Mouse (Mus musculus) olfactory bulb, adult 2 months (tissue): ENCODE results near the gene Nkx6-2.

ENCODE experiments used
- CTCF ChIP-seq: fragments of 200-500 bp; IDR thresholded peaks from 2 replicates; pipeline ENCODE4 v1.5.1; 2012; ENCODE audit warnings: low read depth, mild to moderate bottlenecking, low read length, moderate library complexity; ENCODE audit not compliant: insufficient read depth
- POLR2A ChIP-seq: fragments of 200-500 bp; IDR thresholded peaks from 2 replicates; pipeline ENCODE4 v1.6.1; 2012; ENCODE audit warnings: mild to moderate bottlenecking, low read depth, low read length, moderate library complexity; ENCODE audit not compliant: insufficient read depth

DNA sequence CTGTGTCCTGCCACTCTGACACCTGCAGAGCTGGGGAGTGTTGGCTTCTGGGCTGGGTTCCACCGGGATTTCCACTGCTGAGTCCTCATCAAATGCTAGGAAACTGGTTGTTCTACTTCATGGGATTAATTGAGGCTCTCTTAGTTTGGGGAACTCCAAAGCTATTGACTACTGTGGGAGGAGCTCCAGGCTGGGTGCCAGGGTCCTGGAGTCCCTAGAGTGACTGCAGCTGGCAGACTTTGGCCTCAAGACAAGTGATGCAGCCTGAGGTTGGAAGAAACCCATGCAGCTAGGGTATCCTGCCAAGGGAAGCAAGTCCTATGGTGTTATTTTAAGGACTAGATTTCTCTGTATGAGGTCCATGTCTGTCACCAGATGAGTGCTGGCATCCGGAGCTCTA lies 44.1 kb downstream of the Nkx6-2 start:
- no peak for TF ChIP-seq CTCF
- no peak for TF ChIP-seq POLR2A
